Mouse (Mus musculus) bone marrow macrophage, adult 2 months (primary cell): ENCODE measurements around the gene Bhlhe41. TPM values are rescaled to one million over a fixed set of nuclear protein-coding genes. Genes with fewer than 3 reads are reported as not detected.

Source experiments
- H3K27ac ChIP-seq: 2 replicates; pipeline ENCODE4 v1.5.1; 2012; ENCODE audit warnings: low read depth, low read length; ENCODE audit not compliant: insufficient read depth
- H3K4me1 ChIP-seq: 2 replicates; pipeline ENCODE4 v1.6.1; 2012; ENCODE audit warnings: low read length; ENCODE audit not compliant: control insufficient read depth, insufficient read depth
- H3K4me3 ChIP-seq: 2 replicates; pipeline ENCODE4 v1.5.1; 2012; ENCODE audit warnings: mild to moderate bottlenecking, low read length, moderate library complexity; ENCODE audit not compliant: insufficient read depth
- CTCF ChIP-seq: IDR thresholded peaks from 2 replicates; pipeline ENCODE4 v1.5.1; 2012; ENCODE audit warnings: low read depth, mild to moderate bottlenecking, low read length, moderate library complexity
- POLR2A ChIP-seq: IDR thresholded peaks from 2 replicates; pipeline ENCODE4 v1.6.1; 2012; ENCODE audit warnings: mild to moderate bottlenecking, low read depth, low read length, borderline replicate concordance
- polyA plus RNA-seq: library from polyadenylated mRNA; stranded (reverse); fragments of >200 nt; gene quantifications from 2 replicates; pipeline ENCODE4 v1.2.4, GENCODE M21; 2012; ENCODE audit not compliant: missing spikeins, insufficient read depth, insufficient read length

Gene Bhlhe41
- polyA plus RNA-seq, 1 experiment = 50.0 TPM

- peaks cover 24% of the 10 kb centered on the region for H3K4me1 ChIP-seq
- no peak overlapping the region for H3K4me3 ChIP-seq
- no peak overlapping the region for H3K27ac ChIP-seq
- TF ChIP-seq CTCF (no peak), POLR2A (no peak)
These were observed 14.6 kb downstream of the Bhlhe41 start for GRCm38 (mm10) chr6:145850789-145851188.

- Histone ChIP-seq H3K27ac (no peak overlapping the region), H3K4me3 (no peak overlapping the region)
- no peak for TF ChIP-seq CTCF
- TF ChIP-seq POLR2A = no peak
These were observed 17.7 kb downstream of the Bhlhe41 start for GRCm38 (mm10) chr6:145847661-145848060.

GRCm38 (mm10) chr6:145846948-145847347 is 18.4 kb downstream of the Bhlhe41 start:
- H3K27ac ChIP-seq = no peak overlapping the region
- H3K4me3 ChIP-seq = no peak overlapping the region
- H3K4me1 ChIP-seq = peaks cover 17% of the 10 kb centered on the region
- no peak for TF ChIP-seq CTCF
- TF ChIP-seq POLR2A = no peak

More at GRCm38 (mm10) chr6:145847661-145848060, 17.7 kb downstream of the Bhlhe41 start:
- peaks cover 17% of the 10 kb centered on the region for H3K4me1 ChIP-seq

- H3K27ac ChIP-seq = no peak overlapping the region
- peaks cover 17% of the 10 kb centered on the region for H3K4me1 ChIP-seq
- no peak overlapping the region for H3K4me3 ChIP-seq
- TF ChIP-seq CTCF (no peak), POLR2A (no peak)
These were observed 19.3 kb downstream of the Bhlhe41 start for GRCm38 (mm10) chr6:145846076-145846475.

GRCm38 (mm10) chr6:145845611-145846010 is 19.7 kb downstream of the Bhlhe41 start:
- H3K4me3 ChIP-seq = no peak overlapping the region
- H3K4me1 ChIP-seq = peaks cover 17% of the 10 kb centered on the region
- H3K27ac ChIP-seq = no peak overlapping the region
- no peak for TF ChIP-seq POLR2A
- no peak for TF ChIP-seq CTCF

- Histone ChIP-seq H3K4me3 (no peak overlapping the region), H3K27ac (no peak overlapping the region), H3K4me1 (peaks cover 14% of the 10 kb centered on the region)
- TF ChIP-seq CTCF (no peak), POLR2A (no peak)
These were observed 30.0 kb downstream of the Bhlhe41 start for GRCm38 (mm10) chr6:145835359-145835758.

GRCm38 (mm10) chr6:145832927-145833326 is 32.4 kb downstream of the Bhlhe41 start:
- TF ChIP-seq POLR2A (no peak), CTCF (no peak)
- no peak overlapping the region for H3K4me3 ChIP-seq
- no peak overlapping the region for H3K27ac ChIP-seq
- H3K4me1 ChIP-seq = peaks cover 14% of the 10 kb centered on the region

- no peak overlapping the region for H3K4me3 ChIP-seq
- TF ChIP-seq CTCF = no peak
- no peak for TF ChIP-seq POLR2A
- no peak overlapping the region for H3K27ac ChIP-seq
- peaks cover 10% of the 10 kb centered on the region for H3K4me1 ChIP-seq
These were observed 34.7 kb downstream of the Bhlhe41 start for GRCm38 (mm10) chr6:145830617-145831016.

GRCm38 (mm10) chr6:145830117-145830516 is 35.2 kb downstream of the Bhlhe41 start:
- Histone ChIP-seq H3K4me1 (peaks cover 6% of the 10 kb centered on the region), H3K27ac (no peak overlapping the region), H3K4me3 (no peak overlapping the region)
- no peak for TF ChIP-seq POLR2A
- TF ChIP-seq CTCF = peak; percentile 93

GRCm38 (mm10) chr6:145829062-145829835 is 36.1 kb downstream of the Bhlhe41 start:
- no peak overlapping the region for H3K4me3 ChIP-seq
- peaks cover 2% of the 10 kb centered on the region for H3K4me1 ChIP-seq
- no peak for TF ChIP-seq POLR2A
- no peak for TF ChIP-seq CTCF
- no peak overlapping the region for H3K27ac ChIP-seq

GRCm38 (mm10) chr6:145826305-145826704 is 39.1 kb downstream of the Bhlhe41 start:
- Histone ChIP-seq H3K27ac (no peak overlapping the region), H3K4me3 (no peak overlapping the region), H3K4me1 (peaks cover 15% of the 10 kb centered on the region)
- TF ChIP-seq CTCF (no peak), POLR2A (no peak)
